Mouse (Mus musculus) G1E-ER4 (cell line): Measurements from ENCODE around the gene Anks6. TPM values are rescaled to one million over a fixed set of nuclear protein-coding genes. Genes with fewer than 3 reads are reported as not detected.

Source experiments
- GATA1 ChIP-seq: IDR thresholded peaks from one replicate; pipeline ENCODE4 v1.8.0; 2012; ENCODE audit warnings: low read length, inconsistent platforms
- polyA plus RNA-seq: library from polyadenylated mRNA; stranded (reverse); fragments of >175 nt; gene quantifications from 2 replicates; pipeline ENCODE4 v1.2.3, GENCODE M21; 2012

Anks6 gene
- polyA plus RNA-seq, 1 experiment = not detected

GRCm38 (mm10) chr4:47012476-47012875 is 44.8 kb downstream of the Anks6 start:
- TF ChIP-seq GATA1 = no peak

GRCm38 (mm10) chr4:47010400-47011231 is 46.6 kb downstream of the Anks6 start:
- no peak for TF ChIP-seq GATA1

GRCm38 (mm10) chr4:47000626-47001395 is 56.4 kb downstream of the Anks6 start:
- no peak for TF ChIP-seq GATA1

GRCm38 (mm10) chr4:46997969-46998368 is 59.3 kb downstream of the Anks6 start:
- TF ChIP-seq GATA1 = no peak

- TF ChIP-seq GATA1 = no peak
Observed at GRCm38 (mm10) chr4:46992827-46993473, 64.3 kb downstream of the Anks6 start.

GRCm38 (mm10) chr4:46991959-46992316 is 65.3 kb downstream of the Anks6 start:
- no peak for TF ChIP-seq GATA1

GRCm38 (mm10) chr4:46991016-46991958 is 65.9 kb downstream of the Anks6 start, which contains the start of gene Gabbr2:
Gabbr2 (minus strand) TSS chr4:46991873.
- no peak for TF ChIP-seq GATA1

GRCm38 (mm10) chr4:46990281-46991015 is 66.8 kb downstream of the Anks6 start:
- TF ChIP-seq GATA1 = no peak

- TF ChIP-seq GATA1 = no peak
Observed at GRCm38 (mm10) chr4:46989842-46990241, 67.4 kb downstream of the Anks6 start.

- TF ChIP-seq GATA1 = no peak
Observed at GRCm38 (mm10) chr4:46988824-46989223, 68.4 kb downstream of the Anks6 start.

- TF ChIP-seq GATA1 = no peak
Observed at GRCm38 (mm10) chr4:46988257-46988656, 69.0 kb downstream of the Anks6 start.

- no peak for TF ChIP-seq GATA1
Observed at GRCm38 (mm10) chr4:46987809-46988208, 69.4 kb downstream of the Anks6 start.

- TF ChIP-seq GATA1 = no peak
Observed at GRCm38 (mm10) chr4:46986054-46986453, 71.2 kb downstream of the Anks6 start.

GRCm38 (mm10) chr4:46982912-46983311 is 74.3 kb downstream of the Anks6 start:
- TF ChIP-seq GATA1 = no peak
